Mouse (Mus musculus): ENCODE measurements around the gene 1700001K19Rik. TPM values are rescaled to one million over a fixed set of nuclear protein-coding genes. Genes with fewer than 3 reads are reported as not detected.

1700001K19Rik gene
- polyA plus RNA-seq (2014; fragmentation: Nextera tagmentation; extraction: Ambion mirVana): not detected in 2 replicates

DNA sequence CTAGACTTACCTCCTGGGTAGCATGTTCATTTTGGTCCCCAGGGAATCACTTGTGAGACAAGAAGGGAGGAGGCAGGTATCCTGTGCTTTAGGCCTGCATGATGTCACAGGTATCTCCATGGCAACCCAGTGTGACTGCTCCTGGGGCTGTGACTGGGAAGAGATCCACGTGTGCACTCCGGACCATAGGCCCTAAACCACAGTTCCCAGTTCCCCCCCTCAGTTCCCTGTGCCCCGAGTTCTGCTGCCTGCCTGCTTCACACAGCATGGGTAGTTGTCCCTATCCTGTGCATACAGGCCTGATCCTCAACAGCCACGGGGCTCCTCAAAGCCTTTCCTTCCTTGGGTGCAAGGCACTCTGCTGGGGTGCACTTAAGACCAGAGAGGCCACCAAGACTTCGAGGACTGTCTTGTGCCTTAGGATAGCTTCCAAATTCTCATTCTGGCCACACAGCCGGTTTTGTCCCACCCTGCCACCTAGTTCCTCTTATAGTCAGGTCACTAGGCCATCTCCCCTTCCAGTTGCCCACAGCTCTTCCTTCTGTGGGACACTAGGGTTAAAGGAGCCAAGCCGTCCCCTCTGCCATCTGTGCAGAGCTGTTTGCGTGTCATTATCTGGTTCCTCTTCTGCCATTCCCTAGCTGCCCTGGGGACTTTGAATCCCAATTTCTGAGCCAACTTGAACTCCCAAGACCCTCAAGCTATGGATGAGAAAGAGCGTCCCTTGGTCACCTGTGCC is at the start of gene 1700001K19Rik:
Gene 1700001K19Rik, minus strand, starts transcription at position 59 of the 739 bp plus-strand sequence.
- no peak within 1 kb of the TSS for H3K4me2 ChIP-seq (replicated peaks; ENCODE audit: low read depth, low read length)
- H3K27me3 ChIP-seq (ENCODE audit: control insufficient read depth, insufficient read depth, low read length): no peaks in the 10 kb centered on the region
- no peaks in the 10 kb centered on the region; the same call in 1 of the 2 replicates for H3K36me3 ChIP-seq (ENCODE audit: control insufficient read depth, insufficient read depth, low read length)
- H3K4me1 ChIP-seq (ENCODE audit: control insufficient read depth, insufficient read depth, low read length): no peaks in the 10 kb centered on the region
- H3K4me3 ChIP-seq (ENCODE audit: low read length): no peak within 1 kb of the TSS
- H3K27ac ChIP-seq (ENCODE audit: low read depth, low read length): no peak within 1 kb of the TSS
- 80% methylated on average over 9 of the region's 9 CpGs for WGBS
- no peaks in the 10 kb centered on the region for H3K9me3 ChIP-seq (ENCODE audit: control insufficient read depth, low read length)
- no peak for ATAC-seq (ENCODE audit: low FRiP score, low TSS enrichment)
- H3K9ac ChIP-seq (ENCODE audit: low read depth, low read length): no peak within 1 kb of the TSS

DNA sequence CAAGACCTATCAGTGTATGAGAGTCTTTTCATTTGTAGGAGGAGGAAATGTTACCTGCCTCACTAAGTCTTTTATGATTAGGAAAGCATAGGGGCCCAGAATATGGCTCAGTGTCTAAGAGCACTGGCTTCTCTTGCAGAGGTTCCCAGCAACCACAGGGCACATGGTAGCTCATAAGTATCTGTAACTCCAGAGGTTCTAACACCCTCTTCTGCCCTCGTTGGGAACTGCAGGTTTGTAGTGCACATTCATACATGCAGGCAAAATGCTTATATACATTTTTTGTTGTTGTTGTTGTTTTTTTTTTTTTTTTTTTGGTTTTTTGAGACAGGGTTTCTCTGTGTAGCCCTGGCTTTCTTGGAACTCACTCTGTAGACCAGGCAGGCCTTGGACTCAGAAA is 44.0 kb upstream of the 1700001K19Rik start:
- no peak overlapping the region for H3K4me2 ChIP-seq (replicated peaks; ENCODE audit: low read depth, low read length)
- no peak overlapping the region for H3K27ac ChIP-seq (ENCODE audit: low read depth, low read length)
- no peak for ATAC-seq (ENCODE audit: low FRiP score, low TSS enrichment)
- no peak overlapping the region for H3K4me3 ChIP-seq (ENCODE audit: low read length)
- H3K9ac ChIP-seq (ENCODE audit: low read depth, low read length): no peak overlapping the region
- H3K9me3 ChIP-seq (ENCODE audit: control insufficient read depth, low read length): no peaks in the 10 kb centered on the region
- H3K4me1 ChIP-seq (ENCODE audit: control insufficient read depth, insufficient read depth, low read length): no peaks in the 10 kb centered on the region
- 54% methylated on average over 1 of the region's 1 CpGs for WGBS
- no peaks in the 10 kb centered on the region for H3K27me3 ChIP-seq (ENCODE audit: control insufficient read depth, insufficient read depth, low read length)
- no peaks in the 10 kb centered on the region for H3K36me3 ChIP-seq (ENCODE audit: control insufficient read depth, insufficient read depth, low read length)

DNA sequence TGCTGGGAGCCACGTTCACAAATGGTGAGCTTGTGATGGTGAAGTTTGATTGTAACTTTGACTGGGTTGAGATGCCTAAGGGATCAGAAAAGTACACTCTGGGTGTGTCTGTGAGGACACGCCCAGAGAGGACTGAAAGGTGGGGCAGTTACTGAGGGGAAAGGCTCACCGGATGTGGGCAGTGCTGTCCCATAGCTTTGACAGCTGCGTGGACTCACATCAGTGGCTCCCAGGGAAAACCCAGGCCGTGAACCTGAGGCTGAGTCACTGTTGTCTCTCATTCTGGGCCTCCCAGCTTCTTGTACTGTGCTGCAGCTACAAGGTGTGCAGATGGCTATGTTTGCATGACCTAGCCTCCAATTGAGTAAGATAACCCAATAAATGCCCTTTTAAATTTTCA is 43.1 kb upstream of the 1700001K19Rik start:
- Histone ChIP-seq H3K27me3 (ENCODE audit: control insufficient read depth, insufficient read depth, low read length) (no peaks in the 10 kb centered on the region), H3K9ac (ENCODE audit: low read depth, low read length) (no peak overlapping the region), H3K36me3 (ENCODE audit: control insufficient read depth, insufficient read depth, low read length) (no peaks in the 10 kb centered on the region), H3K4me3 (ENCODE audit: low read length) (no peak overlapping the region), H3K4me2 (replicated peaks; ENCODE audit: low read depth, low read length) (no peak overlapping the region), H3K27ac (ENCODE audit: low read depth, low read length) (no peak overlapping the region), H3K9me3 (ENCODE audit: control insufficient read depth, low read length) (no peaks in the 10 kb centered on the region), H3K4me1 (ENCODE audit: control insufficient read depth, insufficient read depth, low read length) (no peaks in the 10 kb centered on the region)
- 77% methylated on average over 5 of the region's 5 CpGs for WGBS
- ATAC-seq (ENCODE audit: low FRiP score, low TSS enrichment): no peak

DNA sequence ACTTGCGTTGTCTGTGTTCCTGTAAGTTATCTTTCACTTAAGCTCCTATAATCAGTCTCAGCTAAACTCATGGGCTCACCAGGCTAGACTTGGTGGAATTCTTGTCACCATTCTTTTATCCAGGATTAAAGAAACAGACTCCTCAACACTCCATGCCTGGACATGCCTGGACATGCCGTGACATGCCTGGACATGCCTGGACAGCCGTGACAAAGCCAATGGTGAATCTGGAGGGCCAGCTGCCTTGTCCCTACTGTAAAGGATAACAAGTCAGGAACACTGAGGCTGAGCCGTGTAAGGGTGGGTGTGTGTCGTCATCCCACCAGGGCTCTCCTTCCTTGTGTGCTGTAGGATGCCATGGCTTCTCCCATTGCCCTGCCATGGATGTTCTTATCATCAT is 42.6 kb upstream of the 1700001K19Rik start:
- WGBS: 92% methylated on average over 5 of the region's 5 CpGs
- Histone ChIP-seq H3K4me2 (replicated peaks; ENCODE audit: low read depth, low read length) (no peak overlapping the region), H3K36me3 (ENCODE audit: control insufficient read depth, insufficient read depth, low read length) (no peaks in the 10 kb centered on the region), H3K9me3 (ENCODE audit: control insufficient read depth, low read length) (no peaks in the 10 kb centered on the region), H3K4me1 (ENCODE audit: control insufficient read depth, insufficient read depth, low read length) (no peaks in the 10 kb centered on the region), H3K27ac (ENCODE audit: low read depth, low read length) (no peak overlapping the region), H3K4me3 (ENCODE audit: low read length) (no peak overlapping the region), H3K27me3 (ENCODE audit: control insufficient read depth, insufficient read depth, low read length) (no peaks in the 10 kb centered on the region), H3K9ac (ENCODE audit: low read depth, low read length) (no peak overlapping the region)
- ATAC-seq (ENCODE audit: low FRiP score, low TSS enrichment): no peak

DNA sequence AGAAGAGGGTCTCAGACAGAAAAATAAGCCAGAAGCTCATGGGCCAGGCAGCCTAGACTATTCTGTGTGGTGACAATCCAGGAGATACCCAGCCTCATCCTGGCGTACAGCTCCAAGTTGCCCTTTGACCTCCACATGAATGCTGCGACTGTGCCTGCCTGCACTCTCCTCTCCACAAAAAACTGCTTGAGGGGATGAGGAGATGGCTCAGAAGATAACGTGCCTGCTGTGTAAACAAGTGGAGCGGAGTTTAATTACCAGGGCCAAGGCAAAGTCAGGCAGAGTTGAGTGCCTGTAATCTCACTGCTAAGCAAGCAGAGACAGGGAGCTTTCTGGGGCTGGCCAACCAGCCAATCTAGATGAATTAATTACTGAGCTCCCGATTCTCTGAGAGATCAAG is 33.6 kb upstream of the 1700001K19Rik start:
- Histone ChIP-seq H3K4me1 (ENCODE audit: control insufficient read depth, insufficient read depth, low read length) (no peaks in the 10 kb centered on the region), H3K36me3 (ENCODE audit: control insufficient read depth, insufficient read depth, low read length) (no peaks in the 10 kb centered on the region), H3K9ac (ENCODE audit: low read depth, low read length) (no peak overlapping the region), H3K4me3 (ENCODE audit: low read length) (no peak overlapping the region), H3K4me2 (replicated peaks; ENCODE audit: low read depth, low read length) (no peak overlapping the region), H3K27ac (ENCODE audit: low read depth, low read length) (no peak overlapping the region), H3K9me3 (ENCODE audit: control insufficient read depth, low read length) (no peaks in the 10 kb centered on the region), H3K27me3 (ENCODE audit: control insufficient read depth, insufficient read depth, low read length) (no peaks in the 10 kb centered on the region)
- 14% methylated on average over 5 of the region's 5 CpGs for WGBS
- no peak for ATAC-seq (ENCODE audit: low FRiP score, low TSS enrichment)

DNA sequence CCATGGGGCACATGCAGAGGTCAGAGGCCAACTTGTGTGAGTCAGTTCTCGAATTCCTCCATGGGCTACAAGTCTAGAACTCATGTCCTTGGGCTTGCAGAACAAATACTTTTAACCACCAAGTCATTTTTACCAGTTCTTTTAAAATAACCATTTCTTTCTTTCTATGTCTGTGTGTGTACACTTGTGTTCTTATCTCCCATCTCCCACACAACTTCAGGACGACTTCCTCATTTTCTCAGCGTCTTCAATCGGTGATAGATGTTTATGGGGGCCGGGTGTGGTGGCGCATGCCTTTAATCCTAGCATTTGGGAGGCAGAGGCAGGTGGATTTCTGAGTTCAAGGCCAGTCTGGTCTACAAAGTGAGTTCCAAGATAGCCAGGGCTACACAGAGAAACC is 31.8 kb upstream of the 1700001K19Rik start:
- Histone ChIP-seq H3K27me3 (ENCODE audit: control insufficient read depth, insufficient read depth, low read length) (no peaks in the 10 kb centered on the region), H3K27ac (ENCODE audit: low read depth, low read length) (no peak overlapping the region), H3K9ac (ENCODE audit: low read depth, low read length) (no peak overlapping the region), H3K4me1 (ENCODE audit: control insufficient read depth, insufficient read depth, low read length) (no peaks in the 10 kb centered on the region), H3K36me3 (ENCODE audit: control insufficient read depth, insufficient read depth, low read length) (no peaks in the 10 kb centered on the region), H3K9me3 (ENCODE audit: control insufficient read depth, low read length) (no peaks in the 10 kb centered on the region), H3K4me3 (ENCODE audit: low read length) (no peak overlapping the region), H3K4me2 (replicated peaks; ENCODE audit: low read depth, low read length) (no peak overlapping the region)
- 97% methylated on average over 6 of the region's 6 CpGs for WGBS
- no peak for ATAC-seq (ENCODE audit: low FRiP score, low TSS enrichment)

DNA sequence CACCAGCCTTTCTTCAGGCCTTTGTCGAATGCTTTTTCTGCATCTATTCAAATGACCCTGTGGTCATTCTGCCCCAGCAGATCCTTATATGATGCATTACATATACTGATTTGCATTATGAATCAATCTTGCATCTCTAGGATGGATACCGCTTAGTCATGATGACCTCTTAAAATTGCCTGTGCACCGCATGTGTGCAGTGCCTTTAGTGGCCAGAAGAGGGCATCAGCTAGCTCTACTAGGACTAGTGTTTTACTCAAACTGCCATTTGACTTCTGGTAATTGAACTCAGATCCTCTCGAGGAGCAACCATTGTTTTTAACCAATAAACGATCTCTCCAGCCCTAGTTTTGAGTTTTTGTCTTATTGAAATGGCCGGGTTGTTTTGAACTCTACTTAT is 31.4 kb upstream of the 1700001K19Rik start:
- no peaks in the 10 kb centered on the region for H3K4me1 ChIP-seq (ENCODE audit: control insufficient read depth, insufficient read depth, low read length)
- no peak for ATAC-seq (ENCODE audit: low FRiP score, low TSS enrichment)
- no peak overlapping the region for H3K27ac ChIP-seq (ENCODE audit: low read depth, low read length)

DNA sequence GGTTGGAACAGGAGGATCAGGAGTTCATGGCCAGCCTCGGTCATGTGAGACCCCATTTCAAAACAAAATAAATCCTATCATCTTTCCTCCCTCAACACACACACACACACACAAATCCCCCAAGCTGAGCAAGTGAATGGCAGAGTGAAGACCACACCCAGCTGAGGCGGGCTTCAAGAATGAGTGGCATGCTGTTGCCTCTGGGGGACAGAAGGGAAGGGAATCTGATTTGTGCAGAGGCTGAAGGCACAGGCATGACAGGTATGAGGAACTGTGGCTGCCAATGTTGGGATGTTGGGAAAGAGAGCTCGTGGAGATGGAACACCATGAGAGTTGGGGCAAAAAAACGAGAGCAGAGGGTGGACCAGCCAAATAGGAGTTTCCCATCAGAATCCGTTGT is 28.9 kb upstream of the 1700001K19Rik start:
- H3K4me2 ChIP-seq (replicated peaks; ENCODE audit: low read depth, low read length): no peak overlapping the region
- H3K27ac ChIP-seq (ENCODE audit: low read depth, low read length): no peak overlapping the region
- H3K4me3 ChIP-seq (ENCODE audit: low read length): no peak overlapping the region
- H3K4me1 ChIP-seq (ENCODE audit: control insufficient read depth, insufficient read depth, low read length): no peaks in the 10 kb centered on the region
- H3K9me3 ChIP-seq (ENCODE audit: control insufficient read depth, low read length): no peaks in the 10 kb centered on the region
- no peaks in the 10 kb centered on the region for H3K36me3 ChIP-seq (ENCODE audit: control insufficient read depth, insufficient read depth, low read length)
- 59% methylated on average over 5 of the region's 5 CpGs for WGBS
- ATAC-seq (ENCODE audit: low FRiP score, low TSS enrichment): no peak
- H3K27me3 ChIP-seq (ENCODE audit: control insufficient read depth, insufficient read depth, low read length): no peaks in the 10 kb centered on the region
- H3K9ac ChIP-seq (ENCODE audit: low read depth, low read length): no peak overlapping the region

More for the DNA sequence above, 31.4 kb upstream of the 1700001K19Rik start:
- 95% methylated on average over 6 of the region's 6 CpGs for WGBS
- Histone ChIP-seq H3K36me3 (ENCODE audit: control insufficient read depth, insufficient read depth, low read length) (no peaks in the 10 kb centered on the region), H3K9me3 (ENCODE audit: control insufficient read depth, low read length) (no peaks in the 10 kb centered on the region), H3K4me3 (ENCODE audit: low read length) (no peak overlapping the region), H3K9ac (ENCODE audit: low read depth, low read length) (no peak overlapping the region), H3K4me2 (replicated peaks; ENCODE audit: low read depth, low read length) (no peak overlapping the region), H3K27me3 (ENCODE audit: control insufficient read depth, insufficient read depth, low read length) (no peaks in the 10 kb centered on the region)

DNA sequence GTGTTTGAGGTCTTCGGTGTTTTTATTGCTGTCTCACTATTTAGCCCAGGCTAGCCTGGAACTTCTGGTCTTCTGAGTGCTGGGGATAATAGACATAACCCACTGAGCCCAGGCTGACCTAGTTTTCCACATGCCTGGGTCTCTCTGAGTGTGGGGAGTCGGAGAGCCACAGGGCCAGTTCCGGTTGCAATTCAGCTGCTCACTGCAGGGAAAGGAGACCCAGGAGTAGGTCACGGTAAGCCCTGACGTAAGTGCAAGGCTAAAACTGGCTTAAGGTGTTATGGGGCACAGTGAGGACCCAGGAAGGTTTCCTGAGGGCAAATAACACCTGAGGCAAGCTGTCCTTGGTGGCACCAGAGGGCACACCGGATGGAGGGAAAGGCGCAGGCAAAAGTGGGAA is 25.0 kb upstream of the 1700001K19Rik start:
- no peaks in the 10 kb centered on the region for H3K4me1 ChIP-seq (ENCODE audit: control insufficient read depth, insufficient read depth, low read length)
- no peaks in the 10 kb centered on the region for H3K9me3 ChIP-seq (ENCODE audit: control insufficient read depth, low read length)
- H3K4me2 ChIP-seq (replicated peaks; ENCODE audit: low read depth, low read length): no peak overlapping the region
- 90% methylated on average over 7 of the region's 7 CpGs for WGBS
- no peaks in the 10 kb centered on the region for H3K36me3 ChIP-seq (ENCODE audit: control insufficient read depth, insufficient read depth, low read length)
- no peaks in the 10 kb centered on the region for H3K27me3 ChIP-seq (ENCODE audit: control insufficient read depth, insufficient read depth, low read length)
- ATAC-seq (ENCODE audit: low FRiP score, low TSS enrichment): no peak
- H3K4me3 ChIP-seq (ENCODE audit: low read length): no peak overlapping the region
- H3K27ac ChIP-seq (ENCODE audit: low read depth, low read length): no peak overlapping the region
- no peak overlapping the region for H3K9ac ChIP-seq (ENCODE audit: low read depth, low read length)

All from kidney, embryonic 14.5 days (tissue).